Mouse (Mus musculus) neural tube, embryonic 15.5 days (tissue): ENCODE measurements around the gene Ptprm. TPM values are rescaled to one million over a fixed set of nuclear protein-coding genes. Genes with fewer than 3 reads are reported as not detected.

Source experiments
- ATAC-seq: fragments of 200-750 bp; cut with Nextera tagmentation; 2 replicates; pipeline ENCODE4 v1.8.0; 2017; ENCODE audit warnings: mild to moderate bottlenecking, moderate TSS enrichment, moderate library complexity; ENCODE audit not compliant: low FRiP score
- H3K27ac ChIP-seq: fragments of 300-500 bp; sonication (generic); replicated peaks from 2 replicates; pipeline ENCODE4 v1.5.1; 2015; ENCODE audit warnings: mild to moderate bottlenecking, inconsistent platforms
- H3K27me3 ChIP-seq: fragments of 300-500 bp; sonication (generic); replicated peaks from 2 replicates; pipeline ENCODE4 v1.6.1; 2015; ENCODE audit warnings: inconsistent platforms
- H3K36me3 ChIP-seq: fragments of 300-500 bp; sonication (generic); 2 replicates; pipeline ENCODE4 v1.6.1; 2015; ENCODE audit warnings: inconsistent platforms
- H3K4me1 ChIP-seq: fragments of 300-500 bp; sonication (generic); 2 replicates; pipeline ENCODE4 v1.6.1; 2015; ENCODE audit warnings: inconsistent platforms
- H3K4me2 ChIP-seq: fragments of 300-500 bp; sonication (generic); 2 replicates; pipeline ENCODE4 v1.6.1; 2015; ENCODE audit warnings: inconsistent platforms, mild to moderate bottlenecking, moderate library complexity
- H3K4me3 ChIP-seq: fragments of 300-500 bp; sonication (generic); replicated peaks from 2 replicates; pipeline ENCODE4 v1.5.1; 2015; ENCODE audit warnings: mild to moderate bottlenecking, inconsistent platforms
- H3K9ac ChIP-seq: fragments of 300-500 bp; sonication (generic); replicated peaks from 2 replicates; pipeline ENCODE4 v1.6.1; 2015; ENCODE audit warnings: mild to moderate bottlenecking, inconsistent platforms
- H3K9me3 ChIP-seq: fragments of 300-500 bp; sonication (generic); replicated peaks from 2 replicates; pipeline ENCODE4 v1.6.1; 2016; ENCODE audit warnings: inconsistent platforms
- WGBS: fragments of 180-500 bp; shearing (Covaris S2); methylation state at CpG from one replicate; pipeline ENCODE4 v1.1.7; 2015; ENCODE audit warnings: mixed read lengths; 5-methylcytosine and 5-hydroxymethylcytosine counted together
- polyA plus RNA-seq: library from polyadenylated mRNA; unstranded; fragments of >200 nt; fragmentation: Nextera tagmentation; extraction: Ambion mirVana; gene quantifications from 2 replicates; pipeline ENCODE4 v1.2.1, GENCODE M21; 2015

The Ptprm gene
- polyA plus RNA-seq, 1 experiment from 2014 or later, result 25.3 TPM

DNA sequence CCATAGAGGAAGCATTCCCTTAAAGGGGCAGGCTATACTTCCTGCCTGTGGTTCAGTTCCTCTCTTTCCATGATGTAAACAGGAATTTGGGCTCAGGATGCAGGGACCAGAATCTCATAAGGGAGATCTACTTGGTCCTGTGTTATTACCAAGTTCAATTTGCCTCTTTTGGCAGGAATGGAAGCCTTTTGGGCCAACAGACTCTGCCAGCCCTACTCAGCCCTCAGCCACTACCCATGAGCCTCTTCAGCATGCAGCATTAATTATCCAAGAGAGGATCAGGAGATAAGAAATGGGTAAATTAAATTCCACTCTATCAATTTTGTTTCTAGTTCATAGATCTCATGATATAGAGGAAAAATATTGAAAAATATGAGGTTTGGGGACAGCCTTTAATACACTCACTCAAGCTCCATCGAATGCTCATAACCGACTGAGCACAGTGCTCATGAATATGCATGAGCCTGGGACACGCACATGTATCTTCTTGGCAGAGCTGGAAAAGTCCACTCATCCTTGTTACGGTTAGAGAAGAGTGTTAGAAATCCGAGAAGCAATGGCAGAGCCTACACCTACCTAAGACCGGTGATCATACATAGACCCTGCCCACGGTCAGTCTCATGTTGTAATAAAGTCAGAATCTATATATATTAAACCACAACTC, 197.0 kb downstream of the Ptprm start:
- Histone ChIP-seq H3K9me3 (no peaks in the 10 kb centered on the region), H3K36me3 (no peaks in the 10 kb centered on the region), H3K4me3 (no peak overlapping the region), H3K27ac (no peak overlapping the region; the same call in 1 of the 2 replicates), H3K27me3 (no peaks in the 10 kb centered on the region), H3K4me2 (no peak overlapping the region), H3K9ac (no peak overlapping the region), H3K4me1 (peaks cover 16% of the 10 kb centered on the region)
- ATAC-seq, result no peak; the same call in 1 of the 2 replicates
- 43% methylated on average over 7 of the region's 7 CpGs for WGBS

GRCm38 (mm10) chr17:67152218-67152617, 202.0 kb downstream of the Ptprm start:
- ATAC-seq, result peak; percentile 57; the same call in 1 of the 2 replicates
- no peak overlapping the region for H3K4me3 ChIP-seq

GRCm38 (mm10) chr17:67150441-67150840, 203.8 kb downstream of the Ptprm start:
- no peak overlapping the region for H3K4me2 ChIP-seq
- no peak overlapping the region for H3K27ac ChIP-seq
- H3K9me3 ChIP-seq, result no peaks in the 10 kb centered on the region
- H3K36me3 ChIP-seq, result no peaks in the 10 kb centered on the region
- WGBS, result 83% methylated on average over 2 of the region's 2 CpGs
- no peak overlapping the region for H3K9ac ChIP-seq
- no peaks in the 10 kb centered on the region for H3K27me3 ChIP-seq
- ATAC-seq, result no peak
- H3K4me3 ChIP-seq, result no peak overlapping the region
- no peaks in the 10 kb centered on the region for H3K4me1 ChIP-seq

More at GRCm38 (mm10) chr17:67152218-67152617, 202.0 kb downstream of the Ptprm start:
- Histone ChIP-seq H3K9me3 (no peaks in the 10 kb centered on the region), H3K36me3 (no peaks in the 10 kb centered on the region), H3K9ac (no peak overlapping the region), H3K27me3 (no peaks in the 10 kb centered on the region), H3K27ac (no peak overlapping the region), H3K4me1 (peaks cover 8% of the 10 kb centered on the region), H3K4me2 (no peak overlapping the region)
- WGBS, result 78% methylated on average over 3 of the region's 3 CpGs

DNA sequence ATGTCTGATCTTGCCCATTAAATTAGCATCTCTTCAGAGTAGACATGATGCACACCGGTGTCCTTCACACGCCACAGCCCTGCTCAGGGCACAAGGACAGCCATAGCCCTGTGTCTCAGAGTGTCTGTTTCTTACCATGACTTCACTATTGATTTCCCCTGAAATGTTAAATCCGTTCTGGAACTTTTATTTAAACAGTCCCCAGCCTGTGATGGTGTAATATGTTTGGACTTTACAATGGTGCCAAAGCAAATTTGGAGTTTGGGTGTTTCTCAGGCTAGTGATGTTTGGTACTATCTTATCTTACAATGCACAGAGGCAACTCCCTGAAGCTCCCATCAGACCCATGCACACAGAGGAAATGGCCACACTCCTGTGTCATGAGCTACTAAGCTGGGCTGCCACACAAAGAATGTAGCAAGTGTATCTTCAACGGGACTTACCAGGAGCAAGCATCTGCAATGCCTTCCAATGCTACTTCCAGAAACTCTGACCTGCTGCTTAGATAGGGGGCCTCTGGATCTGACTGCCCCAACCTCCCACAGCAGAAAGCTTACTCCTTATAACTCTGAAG, 212.0 kb downstream of the Ptprm start:
- no peaks in the 10 kb centered on the region for H3K36me3 ChIP-seq
- H3K4me1 ChIP-seq, result peaks cover 4% of the 10 kb centered on the region; the same call in 1 of the 2 replicates
- H3K4me2 ChIP-seq, result no peak overlapping the region
- H3K27me3 ChIP-seq, result no peaks in the 10 kb centered on the region
- H3K9ac ChIP-seq, result no peak overlapping the region
- ATAC-seq, result no peak
- H3K4me3 ChIP-seq, result no peak overlapping the region
- no peaks in the 10 kb centered on the region for H3K9me3 ChIP-seq
- 52% methylated on average over 4 of the region's 4 CpGs for WGBS
- no peak overlapping the region for H3K27ac ChIP-seq

DNA sequence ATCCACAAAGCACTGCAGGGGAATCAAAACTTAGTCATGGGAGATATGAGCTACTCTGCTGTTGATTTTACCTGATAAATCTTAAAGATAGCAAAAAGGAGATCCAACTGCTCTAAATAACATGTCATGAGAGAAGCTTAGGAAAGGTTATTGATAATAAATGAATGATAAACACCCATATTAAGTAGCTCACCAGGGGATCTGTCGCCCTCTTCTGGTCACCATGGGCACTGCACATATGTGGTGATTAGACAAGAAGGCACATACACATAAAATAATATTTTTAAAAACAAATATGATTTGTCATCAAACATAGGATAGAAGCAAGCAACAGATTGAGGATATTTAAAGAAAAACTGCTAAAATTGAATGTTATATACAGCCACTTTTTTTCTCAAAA, 213.8 kb downstream of the Ptprm start:
- no peak overlapping the region for H3K4me2 ChIP-seq
- H3K27ac ChIP-seq, result no peak overlapping the region
- no peak overlapping the region for H3K4me3 ChIP-seq
- peaks cover 10% of the 10 kb centered on the region; the same call in 1 of the 2 replicates for H3K4me1 ChIP-seq
- no peaks in the 10 kb centered on the region for H3K9me3 ChIP-seq
- H3K9ac ChIP-seq, result no peak overlapping the region
- WGBS, result 33% methylated on average over 1 of the region's 1 CpGs
- H3K36me3 ChIP-seq, result no peaks in the 10 kb centered on the region
- ATAC-seq, result no peak
- no peaks in the 10 kb centered on the region for H3K27me3 ChIP-seq

DNA sequence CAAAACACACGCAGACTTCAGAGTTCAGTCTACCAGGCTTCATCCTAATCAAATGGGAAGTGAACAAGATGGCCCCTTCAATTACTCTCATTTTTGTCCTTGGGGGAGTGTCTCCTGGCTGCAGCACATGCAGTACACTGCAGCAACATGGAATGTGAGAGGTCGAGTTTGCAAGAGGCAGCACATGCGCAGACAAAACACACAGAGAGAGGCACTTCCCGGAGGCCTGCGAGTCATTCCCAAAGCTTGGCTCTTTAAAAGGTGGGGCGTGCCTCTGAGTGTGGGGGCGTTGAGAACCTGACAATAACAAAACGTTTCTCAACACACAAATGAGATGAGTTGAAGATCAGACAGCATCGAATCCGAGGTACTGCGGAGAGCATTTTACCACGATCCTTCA, 215.3 kb downstream of the Ptprm start:
- Histone ChIP-seq H3K9me3 (no peaks in the 10 kb centered on the region), H3K4me1 (peaks cover 15% of the 10 kb centered on the region; the same call in 1 of the 2 replicates), H3K27me3 (no peaks in the 10 kb centered on the region), H3K27ac (no peak overlapping the region), H3K4me3 (no peak overlapping the region), H3K9ac (no peak overlapping the region), H3K4me2 (no peak overlapping the region), H3K36me3 (no peaks in the 10 kb centered on the region)
- ATAC-seq, result no peak
- WGBS, result 79% methylated on average over 12 of the region's 12 CpGs

GRCm38 (mm10) chr17:67136876-67137275, 217.4 kb downstream of the Ptprm start:
- Histone ChIP-seq H3K27me3 (no peaks in the 10 kb centered on the region), H3K4me1 (peaks cover 23% of the 10 kb centered on the region), H3K27ac (no peak overlapping the region), H3K9me3 (no peaks in the 10 kb centered on the region), H3K9ac (no peak overlapping the region), H3K4me3 (no peak overlapping the region), H3K4me2 (no peak overlapping the region), H3K36me3 (no peaks in the 10 kb centered on the region)
- no peak for ATAC-seq
- WGBS, result 83% methylated on average over 7 of the region's 7 CpGs

GRCm38 (mm10) chr17:67136421-67136820, 217.8 kb downstream of the Ptprm start:
- no peak for ATAC-seq
- WGBS, result 73% methylated on average over 8 of the region's 8 CpGs

GRCm38 (mm10) chr17:67134235-67134634, 220.0 kb downstream of the Ptprm start:
- Histone ChIP-seq H3K36me3 (no peaks in the 10 kb centered on the region), H3K4me3 (no peak overlapping the region), H3K4me2 (no peak overlapping the region), H3K27ac (no peak overlapping the region; the same call in 1 of the 2 replicates), H3K4me1 (peaks cover 22% of the 10 kb centered on the region), H3K9me3 (no peaks in the 10 kb centered on the region), H3K9ac (no peak overlapping the region), H3K27me3 (no peaks in the 10 kb centered on the region)
- no peak for ATAC-seq
- 78% methylated on average over 4 of the region's 4 CpGs for WGBS

More at GRCm38 (mm10) chr17:67136421-67136820, 217.8 kb downstream of the Ptprm start:
- H3K9ac ChIP-seq, result no peak overlapping the region
- H3K36me3 ChIP-seq, result no peaks in the 10 kb centered on the region
- H3K4me2 ChIP-seq, result no peak overlapping the region
- H3K4me3 ChIP-seq, result no peak overlapping the region
- H3K27ac ChIP-seq, result no peak overlapping the region
- no peaks in the 10 kb centered on the region for H3K9me3 ChIP-seq
- H3K4me1 ChIP-seq, result peaks cover 22% of the 10 kb centered on the region
- no peaks in the 10 kb centered on the region for H3K27me3 ChIP-seq

DNA sequence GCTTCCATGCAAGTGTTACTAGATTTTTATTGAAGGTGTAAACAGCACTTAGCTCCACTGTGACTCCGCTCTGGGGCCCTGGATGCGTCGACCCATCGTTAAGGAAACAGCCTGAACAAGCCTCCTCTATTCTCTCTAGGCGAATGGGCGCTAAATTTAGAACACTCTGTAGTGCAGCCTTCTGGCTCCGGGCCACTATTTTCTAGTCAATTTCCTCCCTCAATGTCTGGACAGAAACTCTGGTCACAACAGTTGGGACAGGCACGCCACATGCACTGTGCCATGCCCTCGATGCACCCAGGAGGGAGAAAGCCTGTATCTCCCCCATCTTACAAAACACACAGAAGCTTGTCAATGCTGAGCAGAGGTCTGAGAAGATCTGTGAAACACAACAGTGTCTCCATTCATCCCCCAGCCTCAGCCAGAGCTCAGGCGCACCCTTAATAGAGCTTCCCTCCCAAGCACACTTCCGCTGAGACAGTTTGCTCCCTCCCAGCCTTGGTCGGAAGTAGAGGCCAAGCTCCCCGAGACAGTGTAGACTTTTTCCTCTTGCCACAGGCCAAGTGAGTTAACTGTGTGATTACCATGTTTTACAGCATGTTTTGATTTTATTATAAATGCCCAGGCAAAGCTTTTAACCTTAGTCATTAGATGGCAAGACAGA, 220.7 kb downstream of the Ptprm start:
- WGBS, result 32% methylated on average over 13 of the region's 13 CpGs
- peak; percentile 63 for ATAC-seq

DNA sequence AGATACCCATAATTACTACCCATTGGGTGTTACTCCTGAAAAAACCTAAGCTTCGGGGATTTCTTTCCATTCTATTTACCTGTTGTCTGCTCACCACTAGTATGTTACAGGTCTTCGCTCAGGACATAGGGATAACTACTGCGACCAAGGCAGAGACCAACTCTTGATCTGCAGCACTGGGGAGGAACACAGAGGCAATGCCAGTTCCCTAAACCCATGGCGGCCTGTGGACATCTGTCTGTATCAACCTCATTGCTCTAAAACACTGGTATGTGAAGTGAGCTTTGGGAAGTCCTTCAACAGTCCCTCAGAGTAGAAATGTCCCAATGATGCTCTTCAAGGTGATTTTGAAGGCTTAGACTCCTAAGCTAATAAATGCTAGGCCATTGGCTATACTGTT, 221.2 kb downstream of the Ptprm start:
- no peak for ATAC-seq
- Histone ChIP-seq H3K4me1 (peaks cover 22% of the 10 kb centered on the region), H3K4me3 (no peak overlapping the region), H3K9ac (no peak overlapping the region), H3K27ac (peak overlapping the region; percentile 75), H3K36me3 (no peaks in the 10 kb centered on the region), H3K4me2 (no peak overlapping the region), H3K9me3 (no peaks in the 10 kb centered on the region), H3K27me3 (no peaks in the 10 kb centered on the region)
- WGBS, result 98% methylated on average over 4 of the region's 4 CpGs

More for the DNA sequence above, 220.7 kb downstream of the Ptprm start:
- Histone ChIP-seq H3K9me3 (no peaks in the 10 kb centered on the region), H3K27me3 (no peaks in the 10 kb centered on the region), H3K4me2 (peak overlapping the region; percentile 30), H3K27ac (peak overlapping the region; percentile 75), H3K36me3 (no peaks in the 10 kb centered on the region), H3K4me3 (no peak overlapping the region), H3K9ac (no peak overlapping the region), H3K4me1 (peaks cover 22% of the 10 kb centered on the region)

GRCm38 (mm10) chr17:67127530-67127929, 226.7 kb downstream of the Ptprm start:
- Histone ChIP-seq H3K4me1 (peaks cover 10% of the 10 kb centered on the region; the same call in 1 of the 2 replicates), H3K36me3 (no peaks in the 10 kb centered on the region), H3K9ac (no peak overlapping the region), H3K27me3 (no peaks in the 10 kb centered on the region), H3K27ac (no peak overlapping the region), H3K4me2 (no peak overlapping the region), H3K9me3 (no peaks in the 10 kb centered on the region), H3K4me3 (no peak overlapping the region)
- no peak for ATAC-seq
- whole genome bisulfite sequencing, result 72% methylated on average over 7 of the region's 7 CpGs
